In genomic region chr19:59166879-59167278, GRCm38 (mm10) we compare ENCODE assay signal across 12 mouse cellular contexts. TPM values are rescaled to one million over a fixed set of nuclear protein-coding genes. Genes with fewer than 3 reads are reported as not detected.
A peak's percentile ranks its signal among the peaks of the same experiment; 100 is the strongest.
DNase-seq lines count a peak whose midpoint lies in the region; ATAC-seq and TF ChIP-seq lines count a peak whose summit lies in the region.
"Had no signal": no experiment of that assay in that cellular context is flagged by ENCODE, and none has a peak within 500 bp of the region (broad histone marks: within the 10 kb centered on the region; RNA-seq: fewer than 3 reads in every experiment).

No protein-coding gene starts in this region.

- H3K9ac ChIP-seq in heart, embryonic 14.5 days (ENCODE audit: low read length) = peak overlapping the region; percentile 41; the same call in 1 of the 2 replicates
- H3K9ac ChIP-seq in intestine, embryonic 14.5 days (ENCODE audit: low read length) = no peak overlapping the region
- H3K9ac ChIP-seq in midbrain, postnatal 0 days (replicated peaks; ENCODE audit: low read length, poor library complexity, severe bottlenecking) = no peak overlapping the region

- peaks cover 99% of the 10 kb centered on the region for H3K27me3 ChIP-seq in heart, embryonic 14.5 days (ENCODE audit: control insufficient read depth, insufficient read depth, low read length)
- H3K27me3 ChIP-seq in intestine, embryonic 14.5 days (replicated peaks; ENCODE audit: control insufficient read depth, insufficient read depth, low read length) = peaks cover 100% of the 10 kb centered on the region
- peaks cover 85% of the 10 kb centered on the region for H3K27me3 ChIP-seq in midbrain, postnatal 0 days (ENCODE audit: insufficient read depth, low read length)
- H3K27me3 ChIP-seq: CH12.LX had no signal

- H3K36me3 ChIP-seq in heart, embryonic 14.5 days (ENCODE audit: control insufficient read depth, insufficient read depth, low read length) = no peaks in the 10 kb centered on the region
- H3K36me3 ChIP-seq in intestine, embryonic 14.5 days (ENCODE audit: control insufficient read depth, insufficient read depth, low read length) = no peaks in the 10 kb centered on the region
- no peaks in the 10 kb centered on the region for H3K36me3 ChIP-seq in midbrain, postnatal 0 days (ENCODE audit: insufficient read depth, low read length)

- no peaks in the 10 kb centered on the region for H3K9me3 ChIP-seq in heart, embryonic 14.5 days (ENCODE audit: control insufficient read depth, low read length)
- H3K9me3 ChIP-seq in intestine, embryonic 14.5 days (ENCODE audit: control insufficient read depth, low read length) = no peaks in the 10 kb centered on the region
- H3K9me3 ChIP-seq in midbrain, postnatal 0 days (ENCODE audit: low read length) = no peaks in the 10 kb centered on the region

- intact Hi-C loops in heart, postnatal 14 days (cut with DNase I) = no loop called here

- no peak for ATAC-seq in heart, embryonic 14.5 days (ENCODE audit: insufficient number of reproducible peaks, insufficient read depth, low FRiP score, low read depth)
- ATAC-seq in intestine, embryonic 14.5 days (replicated peaks; ENCODE audit: low FRiP score, low TSS enrichment, low read depth) = no peak
- 0 out of 2 replicates have a peak, but pooled peaks have one; percentile 23 for ATAC-seq in midbrain, postnatal 0 days (ENCODE audit: low FRiP score)
- no peak for ATAC-seq in CD4-positive, CD25-positive, alpha-beta regulatory T cell, adult 4 months

- H3K27ac ChIP-seq in heart, embryonic 14.5 days (replicated peaks in 1 of 2; ENCODE audit: control insufficient read depth in 1 of 2, insufficient read depth in 1 of 2, low read depth in 2 of 2, low read length in 2 of 2) = no peak overlapping the region
- H3K27ac ChIP-seq in intestine, embryonic 14.5 days (ENCODE audit: low read depth) = no peak overlapping the region
- no peak overlapping the region for H3K27ac ChIP-seq in midbrain, postnatal 0 days (ENCODE audit: low read depth, low read length)

- WGBS in heart, embryonic 14.5 days = 5% methylated on average over 13 of the region's 13 CpGs
- 4% methylated on average over 13 of the region's 13 CpGs for WGBS in intestine, embryonic 14.5 days
- WGBS in midbrain, postnatal 0 days = 5% methylated on average over 13 of the region's 13 CpGs

- peak overlapping the region in 1 of 2 experiments; percentile 42; a peak in 2 of 4 replicates for H3K4me3 ChIP-seq in heart, embryonic 14.5 days (ENCODE audit: control insufficient read depth in 1 of 2, insufficient read depth in 1 of 2, low read depth in 1 of 2, low read length in 2 of 2)
- peak overlapping the region; percentile 32 for H3K4me3 ChIP-seq in intestine, embryonic 14.5 days (ENCODE audit: low read depth, low read length)
- H3K4me3 ChIP-seq in midbrain, postnatal 0 days (ENCODE audit: low read depth, low read length) = peak overlapping the region; percentile 25; the same call in 1 of the 2 replicates

- H3K4me2 ChIP-seq in heart, embryonic 14.5 days (ENCODE audit: low read length) = peak overlapping the region; percentile 77
- peak overlapping the region; percentile 52 for H3K4me2 ChIP-seq in intestine, embryonic 14.5 days (ENCODE audit: low read length)
- peak overlapping the region; percentile 47; the same call in 1 of the 2 replicates for H3K4me2 ChIP-seq in midbrain, postnatal 0 days (ENCODE audit: low read depth, low read length, poor library complexity, severe bottlenecking)

- 0 out of 2 replicates have a peak, but pooled peaks have one; percentile 9 for TF ChIP-seq CTCF in midbrain, postnatal 0 days (IDR thresholded peaks at IDR 0.05)

- no peak for DNase-seq in heart, postnatal 14 days
- peak; percentile 80 for DNase-seq in embryo, embryonic 11 days
- peak; percentile 68 for DNase-seq in intestine, embryonic 14.5 days (ENCODE audit: low spot score)
- DNase-seq in midbrain, postnatal 0 days (ENCODE audit: low spot score) = no peak
- DNase-seq in layer of hippocampus, adult 11-12 months (ENCODE audit: low spot score) = no peak
- no peak for DNase-seq in cerebellum, postnatal 25 days
- DNase-seq: layer of hippocampus, adult 9-11 months; right cerebral cortex, postnatal 14 days had no signal

- H3K4me1 ChIP-seq in heart, embryonic 14.5 days (ENCODE audit: control insufficient read depth in 2 of 2, insufficient read depth in 2 of 2, low read length in 2 of 2) = peaks cover 6 to 19% of the 10 kb centered on the region in 2 experiments; a peak in 3 of 4 replicates
- peaks cover 20% of the 10 kb centered on the region; the same call in 1 of the 2 replicates for H3K4me1 ChIP-seq in intestine, embryonic 14.5 days (replicated peaks; ENCODE audit: control insufficient read depth, insufficient read depth, low read length)
- H3K4me1 ChIP-seq in midbrain, postnatal 0 days (ENCODE audit: insufficient read depth, low read length) = 0 out of 2 replicates have a peak, but pooled peaks cover 2% of the 10 kb centered on the region

RNA-seq across cellular contexts. Expression of gene Vax1, which starts 3.0 kb away (rescaled TPM):
- polyA plus RNA-seq in heart, embryonic 14.5 days (2014; fragmentation: Nextera tagmentation; extraction: Ambion mirVana) = not detected in 2 replicates
- total RNA-seq in heart, postnatal 14 days (2021) = not detected
- polyA plus RNA-seq in intestine, embryonic 14.5 days (2014; fragmentation: Nextera tagmentation; extraction: Ambion mirVana) = not detected in 2 replicates
- not detected in 2 replicates for total RNA-seq in midbrain, postnatal 0 days (2014; rRNA removed)
- polyA plus RNA-seq in midbrain, postnatal 0 days (2015; fragmentation: Nextera tagmentation; extraction: Ambion mirVana) = 0.91 and 2.2 TPM in 2 replicates
- polyA plus RNA-seq in CD4-positive, CD25-positive, alpha-beta regulatory T cell, adult 4 months (2017; shearing (Covaris generic)) = not detected
- total RNA-seq: CH12.LX had no signal

RNA-seq across cellular contexts. Expression of gene Kcnk18, which starts 52.1 kb away (rescaled TPM):
- polyA plus RNA-seq in heart, embryonic 14.5 days (2014; fragmentation: Nextera tagmentation; extraction: Ambion mirVana) = not detected in 2 replicates
- not detected for total RNA-seq in heart, postnatal 14 days (2021)
- 0.05 TPM in 1 of 2 replicates, not detected in the other for polyA plus RNA-seq in intestine, embryonic 14.5 days (2014; fragmentation: Nextera tagmentation; extraction: Ambion mirVana)
- not detected in 2 replicates for total RNA-seq in midbrain, postnatal 0 days (2014; rRNA removed)
- polyA plus RNA-seq in midbrain, postnatal 0 days (2015; fragmentation: Nextera tagmentation; extraction: Ambion mirVana) = not detected in 2 replicates
- not detected for polyA plus RNA-seq in CD4-positive, CD25-positive, alpha-beta regulatory T cell, adult 4 months (2017; shearing (Covaris generic))
- total RNA-seq: CH12.LX had no signal
- polyA plus RNA-seq: cerebellum, adult 2 months had no signal

Comparison
In these comparisons a context has a peak if more than half of its experiments do, and no peak if none do; other contexts are left out.
1. DNase-seq: peak in embryo, embryonic 11 days (single experiment) and intestine, embryonic 14.5 days (single experiment); none in heart, postnatal 14 days (0 of 2), midbrain, postnatal 0 days (single experiment), layer of hippocampus, adult 11-12 months (single experiment) and cerebellum, postnatal 25 days (0 of 2).
2. Peak in every context shown above with its lines, with median percentiles within 50 percentile points of each other: H3K4me2 ChIP-seq.